Mouse (Mus musculus) brain, embryonic 14.5 days (tissue): ENCODE measurements around the gene Ric1. TPM values are rescaled to one million over a fixed set of nuclear protein-coding genes. Genes with fewer than 3 reads are reported as not detected.
"Not testable (repeated sequence)": the region's sequence is repeated elsewhere in the genome, so short reads cannot be mapped to it uniquely, and the experiment has no call there.

Source experiments
- DNase-seq: peaks from one replicate; pipeline ENCODE4 v3.0.0-alpha.2; 2011; ENCODE audit warnings: low read depth
- CTCF ChIP-seq: fragments of 200-500 bp; IDR thresholded peaks from 2 replicates; pipeline ENCODE4 v1.5.1; 2012; ENCODE audit warnings: inconsistent platforms, mild to moderate bottlenecking, moderate library complexity, borderline replicate concordance; ENCODE audit not compliant: insufficient read depth, insufficient read length; ENCODE audit errors: extremely low read depth
- POLR2A ChIP-seq: fragments of 200-500 bp; IDR thresholded peaks from 2 replicates; pipeline ENCODE4 v1.6.1; 2012; ENCODE audit warnings: mild to moderate bottlenecking, inconsistent platforms, borderline replicate concordance; ENCODE audit not compliant: poor library complexity, insufficient read depth, insufficient read length, severe bottlenecking; ENCODE audit errors: extremely low read depth
- polyA plus RNA-seq: library from polyadenylated mRNA; depleted of rRNA; stranded (reverse); fragments of >200 nt; gene quantifications from 2 replicates; pipeline ENCODE4 v1.2.3, GENCODE M21; 2012

The Ric1 gene
- polyA plus RNA-seq, 1 experiment, result 28.4 TPM

DNA sequence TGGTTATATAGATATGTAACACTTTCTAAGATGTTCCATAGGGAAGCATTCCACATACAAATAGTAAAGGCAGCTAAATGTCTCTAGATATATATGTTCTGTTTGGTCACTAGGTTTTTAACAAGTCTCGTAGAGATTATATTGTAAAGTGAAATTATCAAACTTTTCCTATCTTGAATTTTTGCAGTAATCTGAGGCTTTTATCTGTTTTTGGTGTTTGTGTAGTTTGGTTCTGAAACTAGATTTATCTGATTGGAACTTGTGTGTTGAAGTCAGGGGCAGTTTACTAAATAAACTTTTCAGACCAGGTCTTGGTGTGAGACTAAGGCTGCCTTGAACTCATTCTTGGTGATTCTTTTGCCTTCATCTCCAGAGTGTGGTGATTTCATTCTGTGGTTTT lies 29.0 kb downstream of the Ric1 start:
- TF ChIP-seq POLR2A (no peak), CTCF (no peak)
- DNase-seq, result no peak

DNA sequence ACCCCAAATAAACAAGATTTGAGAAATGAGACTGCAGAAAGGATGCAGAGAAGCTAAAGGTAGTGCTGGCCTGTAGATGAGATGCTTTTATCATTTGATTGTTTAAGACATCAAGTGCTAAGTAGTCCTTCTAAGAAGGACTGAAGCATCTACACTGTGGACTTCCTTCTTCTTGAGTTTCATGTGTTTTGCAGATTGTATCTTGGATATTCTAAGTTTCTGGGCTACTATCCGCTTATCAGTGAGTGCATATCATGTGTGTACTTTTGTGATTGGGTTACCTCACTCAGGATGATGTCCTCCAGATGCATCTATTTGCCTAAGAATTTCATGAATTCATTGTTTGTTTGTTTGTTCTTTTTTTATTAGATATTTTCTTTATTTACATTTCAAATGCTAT lies 29.9 kb downstream of the Ric1 start:
- DNase-seq, result not testable (repeated sequence)

DNA sequence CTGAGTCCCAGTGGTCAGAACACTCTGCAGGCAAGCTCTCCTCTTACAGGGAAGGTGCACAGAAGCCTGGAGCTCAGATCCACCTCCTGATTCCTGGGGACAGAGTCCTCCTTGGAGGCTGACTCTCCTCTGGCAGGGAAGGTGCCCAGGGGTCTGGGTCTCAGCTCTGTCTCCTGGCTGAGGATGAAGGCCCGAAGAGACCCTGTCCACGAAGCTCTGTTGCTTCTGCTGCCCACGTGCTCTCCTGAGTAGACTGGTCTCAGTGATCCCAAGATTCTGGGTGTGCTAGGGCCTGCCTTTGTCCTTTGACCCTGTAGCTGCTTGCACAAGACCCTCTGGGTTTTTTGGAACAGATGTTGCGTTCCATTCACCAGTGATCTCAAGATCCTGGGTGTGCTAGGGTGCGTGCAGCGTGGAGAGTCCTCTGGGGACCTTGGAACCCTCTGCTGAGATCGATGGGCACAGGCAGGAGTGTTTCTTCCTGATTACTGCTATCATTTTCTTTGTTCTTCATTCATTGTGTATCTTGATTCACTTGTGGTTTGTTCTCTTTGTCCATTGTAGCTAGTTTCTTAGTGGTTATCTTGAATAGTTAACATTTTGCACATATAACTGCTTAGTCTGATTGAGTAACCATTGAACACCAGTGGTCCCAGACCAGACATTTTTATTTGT lies 35.2 kb downstream of the Ric1 start:
- not testable (repeated sequence) for DNase-seq

DNA sequence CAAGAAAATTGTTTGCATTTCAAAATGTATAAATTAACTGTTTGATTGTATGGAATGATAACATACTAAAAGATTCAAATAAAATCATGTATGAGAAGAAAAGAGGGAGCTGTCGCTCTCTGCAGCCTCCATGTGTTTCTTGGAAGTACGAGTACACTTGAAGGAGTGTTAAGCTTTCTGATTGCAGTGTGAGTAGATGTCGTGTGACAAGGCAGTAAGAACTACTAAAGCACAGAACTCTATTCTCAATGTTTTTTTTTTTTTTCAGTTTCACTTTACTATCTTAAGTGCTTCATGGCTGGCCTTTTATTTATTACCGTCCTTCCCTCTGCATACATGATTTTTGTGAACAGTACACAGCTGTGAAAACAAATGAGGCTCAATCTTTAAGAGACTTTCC lies 40.1 kb downstream of the Ric1 start:
- TF ChIP-seq POLR2A (no peak), CTCF (no peak)
- no peak for DNase-seq

DNA sequence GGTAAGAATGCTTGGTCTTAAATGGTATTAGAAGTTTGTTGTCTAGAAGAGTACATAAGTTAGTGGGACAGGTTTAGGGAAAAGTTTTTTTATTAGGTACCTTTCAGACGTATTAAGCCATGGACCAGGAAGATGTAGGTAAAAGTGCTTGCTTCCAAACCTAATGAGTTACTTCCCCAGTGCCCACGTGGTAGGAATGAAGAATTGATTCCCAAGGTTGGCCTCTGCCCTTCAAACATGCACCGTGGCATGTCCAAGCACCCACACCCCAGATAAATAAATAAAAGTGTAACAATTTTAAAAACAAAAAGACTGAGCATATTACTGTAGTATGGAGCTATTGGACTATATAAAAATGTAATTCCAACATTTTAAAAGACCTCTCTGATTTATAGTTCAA lies 40.5 kb downstream of the Ric1 start:
- TF ChIP-seq CTCF (no peak), POLR2A (no peak)
- DNase-seq, result no peak

DNA sequence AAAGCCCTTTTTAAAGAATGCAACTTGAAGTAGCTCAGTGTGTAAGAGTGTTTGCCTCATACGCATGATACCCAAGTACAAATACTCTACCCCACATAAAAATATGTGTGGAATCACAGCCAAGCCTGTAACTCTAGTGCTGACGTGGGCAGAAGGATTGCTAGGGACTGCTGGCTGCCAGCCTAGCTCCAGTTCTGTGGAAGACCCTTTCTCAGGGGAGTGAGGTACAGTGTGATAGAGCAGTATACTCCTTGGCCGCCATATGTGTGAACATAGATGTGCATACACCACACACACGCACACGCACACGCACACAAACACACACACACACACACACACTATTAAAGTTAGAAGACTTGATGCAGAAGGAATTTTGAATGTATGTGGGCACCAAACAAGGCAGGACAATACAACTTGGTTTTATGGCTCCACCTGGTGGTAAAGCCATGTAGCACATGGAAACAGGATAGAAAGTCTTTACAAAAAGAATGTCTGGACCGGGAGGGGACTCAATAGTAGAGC lies 41.2 kb downstream of the Ric1 start:
- TF ChIP-seq POLR2A (no peak), CTCF (peak; percentile 68; the same call in 1 of the 2 replicates)
- DNase-seq, result peak; percentile 76

DNA sequence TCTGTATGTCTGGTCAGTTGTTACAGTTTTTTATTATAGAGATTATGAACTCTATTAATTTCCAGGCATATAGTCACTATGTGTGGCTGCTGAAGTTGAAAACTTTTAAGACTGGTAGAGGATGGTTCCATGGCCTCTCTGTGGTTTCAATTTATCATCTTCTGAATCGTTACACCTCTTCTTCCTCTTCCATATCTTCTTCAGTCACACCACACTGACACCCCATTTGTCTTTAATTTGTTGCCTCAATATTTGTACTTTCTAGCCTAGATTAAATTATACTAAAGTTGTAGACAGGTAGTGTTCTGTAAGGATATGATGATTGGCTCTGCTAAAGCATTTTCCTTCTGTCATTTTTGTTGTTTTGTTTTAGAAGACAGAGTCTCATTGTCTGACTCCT lies 44.4 kb downstream of the Ric1 start:
- DNase-seq, result no peak
- TF ChIP-seq POLR2A, result no peak
- no peak for TF ChIP-seq CTCF

DNA sequence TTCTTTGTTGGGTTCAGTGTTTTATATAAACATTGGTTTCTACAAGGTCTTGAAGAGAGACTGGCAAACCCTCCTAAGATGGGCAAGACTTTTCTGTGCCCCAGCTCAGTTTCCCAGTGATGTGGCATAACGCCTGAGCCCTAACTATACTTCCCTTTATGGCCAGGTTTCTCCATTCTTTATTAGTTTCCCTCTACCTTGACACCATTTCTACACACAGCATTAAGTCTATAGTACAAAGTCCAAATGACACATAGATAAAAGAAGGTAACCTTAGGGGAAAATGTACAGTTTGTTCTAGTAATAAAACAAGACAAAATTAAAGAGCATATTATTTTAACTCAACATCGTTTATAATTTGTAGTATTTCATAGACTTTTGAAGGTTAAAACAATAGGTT lies 60.4 kb downstream of the Ric1 start:
- DNase-seq, result no peak

DNA sequence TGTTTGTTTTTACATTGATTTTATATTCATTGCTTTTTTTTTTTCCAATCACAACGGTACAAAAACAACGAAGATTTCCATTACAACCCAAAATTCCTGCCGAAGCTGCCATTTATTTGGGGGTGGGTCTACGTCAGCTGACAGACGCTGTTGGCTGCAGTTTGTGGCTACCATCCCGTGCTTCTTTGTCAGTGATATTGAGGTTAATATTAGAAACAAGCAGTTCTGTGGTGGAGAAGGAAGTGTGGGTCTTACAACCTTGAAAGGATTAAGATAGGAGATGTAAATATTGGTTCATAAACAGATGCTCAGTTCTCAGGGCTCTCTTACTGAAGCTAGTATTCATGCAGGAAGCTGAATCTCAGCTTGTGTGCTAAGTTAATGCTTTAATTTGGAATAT lies 61.7 kb downstream of the Ric1 start:
- no peak for TF ChIP-seq CTCF
- no peak for TF ChIP-seq POLR2A
- DNase-seq, result no peak

More for the DNA sequence above, 60.4 kb downstream of the Ric1 start:
- TF ChIP-seq CTCF (no peak), POLR2A (no peak)

DNA sequence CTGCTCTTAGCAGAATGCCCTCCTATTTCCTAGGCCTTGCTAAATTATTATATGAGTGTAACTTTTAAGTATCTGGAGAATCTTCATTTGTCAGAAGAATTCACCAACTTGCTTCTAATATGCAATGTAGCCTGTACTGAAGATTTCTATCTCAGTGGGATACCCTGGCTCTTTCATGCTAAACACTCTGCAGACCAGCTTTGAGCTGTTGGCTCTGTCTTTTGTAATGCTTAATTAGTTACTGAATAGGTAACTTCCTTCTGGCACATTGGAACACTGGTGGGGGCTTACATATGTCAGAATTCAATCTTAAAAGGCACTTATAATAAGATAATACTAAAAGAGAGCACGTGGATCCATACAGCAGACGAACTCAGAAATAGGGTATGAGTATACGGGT lies 71.7 kb downstream of the Ric1 start:
- DNase-seq, result not testable (repeated sequence)

DNA sequence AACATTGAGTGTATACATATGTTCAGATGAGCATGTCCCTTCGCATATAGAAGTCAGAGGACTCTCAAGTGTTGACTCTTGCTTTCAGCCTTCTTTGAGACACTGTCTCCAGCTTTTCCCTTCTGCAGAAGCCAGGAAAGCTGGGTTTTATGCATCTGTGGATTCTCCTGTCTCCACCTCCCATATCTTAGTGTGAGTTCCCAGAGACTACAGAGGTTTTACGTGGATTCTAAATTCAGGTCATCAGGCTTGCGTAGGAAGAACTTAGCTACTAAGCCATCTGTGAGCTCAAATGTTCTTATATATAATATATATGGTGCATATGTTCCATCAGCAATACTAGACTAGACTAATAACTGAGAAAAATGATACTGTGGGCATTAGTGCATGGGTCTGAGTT lies 74.2 kb downstream of the Ric1 start:
- TF ChIP-seq POLR2A (no peak), CTCF (no peak)

DNA sequence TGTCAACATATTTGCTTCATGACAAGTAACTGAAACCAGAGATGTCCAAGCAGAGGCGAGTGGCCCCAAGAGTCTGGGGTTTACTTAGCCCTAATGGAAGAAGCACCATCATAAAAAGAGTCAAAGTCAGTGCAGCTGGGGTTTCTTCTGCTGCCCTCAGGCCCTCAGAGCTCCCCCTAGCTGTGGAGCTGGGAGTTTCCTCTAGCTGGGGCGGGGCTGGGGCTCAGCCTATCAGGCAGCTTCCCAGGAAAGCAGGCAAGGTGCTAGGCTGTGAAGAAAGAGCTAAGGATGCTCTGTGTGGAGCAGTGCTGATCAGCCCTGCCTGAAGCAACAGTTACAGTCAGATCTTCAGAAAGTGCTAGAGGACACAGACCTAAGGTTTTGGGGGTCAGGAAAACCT lies 74.9 kb downstream of the Ric1 start:
- no peak for DNase-seq
- no peak for TF ChIP-seq POLR2A
- no peak for TF ChIP-seq CTCF

More for the DNA sequence above, 74.2 kb downstream of the Ric1 start:
- DNase-seq, result no peak

DNA sequence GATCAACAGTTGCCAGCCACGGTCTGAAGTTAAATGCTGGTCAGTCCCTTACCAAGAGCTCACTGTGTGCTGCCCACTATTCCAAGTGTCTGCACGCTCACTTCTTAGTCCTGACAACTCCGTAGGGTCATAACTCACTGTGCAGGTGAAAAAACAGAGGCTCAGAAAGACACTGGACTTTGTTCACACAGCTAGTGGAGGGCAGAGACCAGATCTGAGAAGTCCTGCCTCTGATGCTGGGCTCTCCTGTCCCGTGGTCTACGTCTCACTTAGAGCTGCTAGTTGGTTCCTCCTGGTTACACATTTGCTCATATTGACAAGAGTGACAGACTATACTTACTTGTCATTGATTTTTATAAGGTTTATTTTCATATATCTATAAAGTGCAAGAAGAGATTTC lies 76.9 kb downstream of the Ric1 start:
- no peak for DNase-seq
- TF ChIP-seq CTCF (no peak), POLR2A (no peak)
